Mouse (Mus musculus): ENCODE results near the gene Foxd1. TPM values are rescaled to one million over a fixed set of nuclear protein-coding genes. Genes with fewer than 3 reads are reported as not detected.

The Foxd1 gene
- polyA plus RNA-seq, 1 experiment from 2014 or later: 0.89 TPM

DNA sequence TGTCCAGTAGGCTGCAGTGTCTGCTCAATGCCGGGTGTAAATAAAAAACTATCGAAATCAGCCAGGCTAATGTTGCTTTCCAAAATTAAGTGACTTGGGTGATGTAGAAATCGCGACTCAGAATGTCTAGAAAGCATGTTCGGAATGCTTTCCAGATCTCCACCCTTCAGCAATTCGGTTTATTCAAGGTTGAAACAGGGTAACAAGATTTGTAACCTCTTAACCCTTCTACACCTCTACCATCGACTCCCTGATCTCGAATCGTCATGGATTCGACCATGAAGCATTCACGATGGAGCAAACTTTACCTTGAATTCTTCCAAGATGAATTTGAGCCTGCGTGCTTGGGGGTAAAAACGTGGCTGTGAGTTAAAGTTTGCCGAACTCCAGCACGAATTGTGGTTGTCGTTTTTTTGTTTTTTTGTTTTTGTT is 36.8 kb upstream of the Foxd1 start:
- Histone ChIP-seq H3K9me3 (no peaks in the 10 kb centered on the region), H3K9ac (peak overlapping the region; percentile 73), H3K27ac (peak overlapping the region; percentile 81), H3K4me1 (peaks cover 25% of the 10 kb centered on the region), H3K27me3 (replicated peaks) (no peaks in the 10 kb centered on the region), H3K36me3 (replicated peaks) (peaks cover 6% of the 10 kb centered on the region; the same call in 1 of the 2 replicates), H3K4me3 (peak overlapping the region; percentile 70), H3K4me2 (peak overlapping the region; percentile 62)
- peak; percentile 25; the same call in 1 of the 2 replicates for ATAC-seq (replicated peaks)
- 2% methylated on average over 16 of the region's 16 CpGs for WGBS

DNA sequence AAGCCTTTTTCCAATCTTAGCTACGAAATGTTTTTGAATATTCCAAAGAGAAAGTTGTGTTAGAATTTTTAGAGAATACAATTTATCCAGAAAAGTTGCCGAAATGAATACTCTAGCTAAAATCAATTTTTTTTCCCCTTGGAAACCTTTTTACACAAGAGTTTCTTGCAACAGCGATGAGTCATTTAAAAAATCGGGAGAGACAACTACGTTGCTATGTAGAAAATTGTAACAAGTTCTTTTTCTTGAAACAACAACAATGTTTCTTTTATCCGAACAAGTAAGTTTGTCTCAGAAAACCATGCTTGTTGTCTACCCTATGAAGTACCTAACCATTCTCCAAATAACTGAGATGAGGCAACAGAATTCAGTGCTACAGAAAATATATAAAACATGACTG is 36.1 kb upstream of the Foxd1 start:
- Histone ChIP-seq H3K4me1 (peaks cover 25% of the 10 kb centered on the region), H3K4me2 (peak overlapping the region; percentile 62; the same call in 1 of the 2 replicates), H3K36me3 (replicated peaks) (0 out of 2 replicates have a peak, but pooled peaks cover 1% of the 10 kb centered on the region), H3K9me3 (no peaks in the 10 kb centered on the region), H3K9ac (no peak overlapping the region), H3K27me3 (replicated peaks) (no peaks in the 10 kb centered on the region), H3K27ac (no peak overlapping the region), H3K4me3 (peak overlapping the region; percentile 70; the same call in 1 of the 2 replicates)
- 87% methylated on average over 6 of the region's 6 CpGs for WGBS
- no peak for ATAC-seq (replicated peaks)

DNA sequence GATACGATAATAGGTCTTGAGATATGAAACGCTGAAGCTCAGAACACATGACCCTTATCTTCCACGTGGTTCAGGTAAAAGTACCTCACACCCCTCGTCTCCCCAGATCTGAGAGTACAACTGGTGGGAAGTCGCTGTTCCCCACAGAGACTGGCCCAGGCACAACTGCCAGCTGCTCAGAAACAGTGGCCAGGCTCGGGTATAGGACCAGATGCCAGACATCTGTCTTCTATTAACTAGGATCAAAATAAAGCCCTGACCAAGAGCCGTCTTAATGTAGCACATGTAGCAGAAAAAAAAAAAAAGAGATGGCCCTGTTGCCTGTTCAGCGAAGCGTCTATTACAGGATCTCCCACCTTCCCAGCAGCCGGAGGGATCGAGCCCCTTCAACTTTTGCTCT is 29.0 kb upstream of the Foxd1 start:
- WGBS: 86% methylated on average over 11 of the region's 11 CpGs
- Histone ChIP-seq H3K27ac (no peak overlapping the region), H3K27me3 (replicated peaks) (no peaks in the 10 kb centered on the region), H3K4me3 (no peak overlapping the region), H3K36me3 (replicated peaks) (no peaks in the 10 kb centered on the region), H3K9me3 (no peaks in the 10 kb centered on the region), H3K4me1 (no peaks in the 10 kb centered on the region), H3K9ac (no peak overlapping the region), H3K4me2 (no peak overlapping the region)
- no peak for ATAC-seq (replicated peaks)

GRCm38 (mm10) chr13:98332106-98332505 is 21.9 kb upstream of the Foxd1 start:
- H3K36me3 ChIP-seq (replicated peaks): no peaks in the 10 kb centered on the region
- WGBS: 50% methylated on average over 2 of the region's 2 CpGs
- no peak overlapping the region for H3K27ac ChIP-seq
- ATAC-seq (replicated peaks): no peak
- no peak overlapping the region for H3K4me3 ChIP-seq
- H3K9ac ChIP-seq: no peak overlapping the region
- H3K4me2 ChIP-seq: no peak overlapping the region
- H3K4me1 ChIP-seq: no peaks in the 10 kb centered on the region
- H3K27me3 ChIP-seq (replicated peaks): no peaks in the 10 kb centered on the region
- H3K9me3 ChIP-seq: no peaks in the 10 kb centered on the region

GRCm38 (mm10) chr13:98336205-98336604 is 17.8 kb upstream of the Foxd1 start:
- Histone ChIP-seq H3K4me3 (no peak overlapping the region), H3K4me2 (no peak overlapping the region), H3K36me3 (replicated peaks) (no peaks in the 10 kb centered on the region), H3K9ac (no peak overlapping the region), H3K27me3 (replicated peaks) (no peaks in the 10 kb centered on the region), H3K27ac (no peak overlapping the region), H3K9me3 (no peaks in the 10 kb centered on the region), H3K4me1 (no peaks in the 10 kb centered on the region)
- ATAC-seq (replicated peaks): no peak
- WGBS: 97% methylated on average over 1 of the region's 1 CpGs

GRCm38 (mm10) chr13:98340506-98340905 is 13.5 kb upstream of the Foxd1 start:
- no peak overlapping the region for H3K4me3 ChIP-seq
- ATAC-seq (replicated peaks): no peak
- H3K9ac ChIP-seq: no peak overlapping the region
- H3K27me3 ChIP-seq (replicated peaks): no peaks in the 10 kb centered on the region; the same call in 1 of the 2 replicates
- H3K36me3 ChIP-seq (replicated peaks): no peaks in the 10 kb centered on the region
- WGBS: 78% methylated on average over 5 of the region's 5 CpGs
- H3K9me3 ChIP-seq: no peaks in the 10 kb centered on the region
- no peak overlapping the region for H3K27ac ChIP-seq
- no peak overlapping the region for H3K4me2 ChIP-seq
- no peaks in the 10 kb centered on the region for H3K4me1 ChIP-seq

DNA sequence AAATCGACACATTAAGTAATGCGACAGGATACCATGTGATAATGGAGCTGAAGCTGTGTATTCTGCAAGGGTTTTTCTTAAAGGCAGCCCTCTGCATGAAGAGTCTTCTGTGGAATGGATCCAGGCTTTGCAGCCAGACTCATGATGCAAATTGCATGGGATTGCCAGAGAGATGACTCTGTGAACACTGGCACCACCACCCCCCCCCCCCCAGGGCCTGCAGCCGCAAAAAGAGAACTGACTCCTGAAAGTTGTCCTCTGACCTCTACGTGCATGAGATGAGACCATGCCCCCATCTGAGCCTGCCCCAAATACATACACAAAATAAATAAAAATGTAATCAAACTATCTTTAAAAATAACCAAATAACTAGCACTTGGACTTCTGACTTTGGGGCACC is 4.6 kb upstream of the Foxd1 start:
- Histone ChIP-seq H3K4me2 (no peak overlapping the region), H3K9ac (no peak overlapping the region), H3K4me1 (peaks cover 11% of the 10 kb centered on the region), H3K4me3 (no peak overlapping the region), H3K9me3 (no peaks in the 10 kb centered on the region), H3K27ac (no peak overlapping the region), H3K36me3 (replicated peaks) (no peaks in the 10 kb centered on the region), H3K27me3 (replicated peaks) (peaks cover 58% of the 10 kb centered on the region)
- ATAC-seq (replicated peaks): no peak
- WGBS: 78% methylated on average over 4 of the region's 4 CpGs

- H3K27ac ChIP-seq: no peak overlapping the region
- H3K9ac ChIP-seq: no peak overlapping the region
- H3K27me3 ChIP-seq (replicated peaks): peaks cover 62% of the 10 kb centered on the region
- H3K4me3 ChIP-seq: no peak overlapping the region
- H3K36me3 ChIP-seq (replicated peaks): no peaks in the 10 kb centered on the region
- 4% methylated on average over 8 of the region's 8 CpGs for WGBS
- no peaks in the 10 kb centered on the region for H3K9me3 ChIP-seq
- no peak overlapping the region for H3K4me2 ChIP-seq
- peaks cover 23% of the 10 kb centered on the region for H3K4me1 ChIP-seq
- ATAC-seq (replicated peaks): no peak
These were observed 2.5 kb upstream of the Foxd1 start for GRCm38 (mm10) chr13:98351527-98351926.

DNA sequence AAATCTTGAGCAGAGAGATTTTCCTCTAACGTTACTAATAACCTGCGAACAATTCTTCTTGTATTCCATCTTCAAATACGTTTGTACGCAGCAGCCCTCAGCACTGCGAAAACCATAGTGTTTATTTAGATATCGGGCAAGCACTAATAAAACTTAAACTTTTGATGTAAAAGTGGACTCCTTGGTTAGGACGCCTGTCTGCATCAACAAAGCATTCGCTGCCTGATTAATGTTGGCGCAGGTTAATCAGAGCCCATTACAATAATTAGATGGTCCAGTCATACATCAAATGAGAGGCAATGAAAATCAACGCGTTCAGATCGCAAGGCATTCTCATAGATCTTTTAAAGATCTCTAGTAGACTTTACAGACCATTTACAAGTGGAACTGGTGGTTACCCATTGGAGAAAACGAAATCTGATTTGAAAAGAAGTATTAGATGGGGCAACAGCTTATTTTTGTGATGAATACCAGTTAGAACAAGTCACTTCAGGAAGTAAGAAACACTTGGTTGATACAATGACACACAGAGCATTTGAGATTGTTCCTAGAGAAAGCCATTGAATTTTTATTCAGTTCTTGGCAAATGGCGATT is 1.6 kb upstream of the Foxd1 start:
- Histone ChIP-seq H3K4me1 (peaks cover 23% of the 10 kb centered on the region), H3K27me3 (replicated peaks) (peaks cover 61% of the 10 kb centered on the region), H3K9ac (no peak overlapping the region), H3K36me3 (replicated peaks) (no peaks in the 10 kb centered on the region), H3K27ac (no peak overlapping the region), H3K4me2 (no peak overlapping the region), H3K9me3 (no peaks in the 10 kb centered on the region), H3K4me3 (no peak overlapping the region)
- WGBS: 11% methylated on average over 14 of the region's 14 CpGs
- ATAC-seq (replicated peaks): no peak

GRCm38 (mm10) chr13:98353709-98354089 is 343 bp upstream of the Foxd1 start:
- no peaks in the 10 kb centered on the region for H3K36me3 ChIP-seq (replicated peaks)
- H3K27ac ChIP-seq: no peak overlapping the region
- H3K4me2 ChIP-seq: peak overlapping the region; percentile 57
- WGBS: under 1% methylated on average over 13 of the region's 13 CpGs
- peak; percentile 61 for ATAC-seq (replicated peaks)
- H3K4me3 ChIP-seq: peak overlapping the region; percentile 37
- no peak overlapping the region for H3K9ac ChIP-seq
- peaks cover 72% of the 10 kb centered on the region for H3K27me3 ChIP-seq (replicated peaks)
- H3K4me1 ChIP-seq: peaks cover 27% of the 10 kb centered on the region
- no peaks in the 10 kb centered on the region for H3K9me3 ChIP-seq

- Histone ChIP-seq H3K4me1 (peaks cover 27% of the 10 kb centered on the region), H3K27ac (no peak overlapping the region), H3K27me3 (replicated peaks) (peaks cover 71% of the 10 kb centered on the region), H3K4me3 (peak overlapping the region; percentile 37), H3K4me2 (peak overlapping the region; percentile 57), H3K36me3 (replicated peaks) (no peaks in the 10 kb centered on the region), H3K9ac (peak overlapping the region; percentile 10; the same call in 1 of the 2 replicates), H3K9me3 (no peaks in the 10 kb centered on the region)
- peak; percentile 51 for ATAC-seq (replicated peaks)
- WGBS: under 1% methylated on average over 86 of the region's 102 CpGs
These were observed 973 bp downstream of the Foxd1 start for GRCm38 (mm10) chr13:98354871-98355558.

GRCm38 (mm10) chr13:98355559-98356111 is 1.6 kb downstream of the Foxd1 start:
- Histone ChIP-seq H3K27ac (no peak overlapping the region), H3K36me3 (replicated peaks) (no peaks in the 10 kb centered on the region), H3K4me1 (peaks cover 27% of the 10 kb centered on the region), H3K4me3 (peak overlapping the region; percentile 37), H3K27me3 (replicated peaks) (peaks cover 71% of the 10 kb centered on the region), H3K4me2 (peak overlapping the region; percentile 57), H3K9me3 (no peaks in the 10 kb centered on the region), H3K9ac (no peak overlapping the region; the same call in 1 of the 2 replicates)
- under 1% methylated on average over 77 of the region's 81 CpGs for WGBS
- no peak; the same call in 1 of the 2 replicates for ATAC-seq (replicated peaks)
